Mouse (Mus musculus) thymus, postnatal 4 days (tissue): ENCODE measurements around the gene Ralgps2.
A peak's percentile ranks its signal among the peaks of the same experiment; 100 is the strongest.

Source experiments
- DNase-seq: peaks from one replicate; pipeline ENCODE4 v3.0.0; 2021

Ralgps2 gene

GRCm38 (mm10) chr1:156954216-156954615 is 14.8 kb upstream of the Ralgps2 start:
- no peak for DNase-seq

GRCm38 (mm10) chr1:156950354-156950753 is 10.9 kb upstream of the Ralgps2 start:
- no peak for DNase-seq

GRCm38 (mm10) chr1:156940584-156940983 is 1.2 kb upstream of the Ralgps2 start:
- DNase-seq: no peak

GRCm38 (mm10) chr1:156940142-156940522 is 706 bp upstream of the Ralgps2 start:
- DNase-seq: no peak

- DNase-seq: peak; percentile 93
Measured at GRCm38 (mm10) chr1:156938705-156939242, 652 bp downstream of the Ralgps2 start.

- no peak for DNase-seq
Measured at GRCm38 (mm10) chr1:156937436-156937835, 2.0 kb downstream of the Ralgps2 start.

- peak; percentile 68 for DNase-seq
Measured at GRCm38 (mm10) chr1:156933712-156934111, 5.7 kb downstream of the Ralgps2 start.

- no peak for DNase-seq
Measured at GRCm38 (mm10) chr1:156932036-156932774, 7.2 kb downstream of the Ralgps2 start.

- peak; percentile 60 for DNase-seq
Measured at GRCm38 (mm10) chr1:156931106-156931870, 8.1 kb downstream of the Ralgps2 start.

GRCm38 (mm10) chr1:156930263-156930662 is 9.2 kb downstream of the Ralgps2 start:
- DNase-seq: no peak

GRCm38 (mm10) chr1:156928255-156928654 is 11.2 kb downstream of the Ralgps2 start:
- DNase-seq: no peak

GRCm38 (mm10) chr1:156923511-156923910 is 15.9 kb downstream of the Ralgps2 start:
- no peak for DNase-seq

- DNase-seq: no peak
Measured at GRCm38 (mm10) chr1:156922921-156923320, 16.5 kb downstream of the Ralgps2 start.

GRCm38 (mm10) chr1:156921290-156921994 is 18.0 kb downstream of the Ralgps2 start:
- DNase-seq: peak; percentile 58

- DNase-seq: no peak
Measured at GRCm38 (mm10) chr1:156917460-156917859, 22.0 kb downstream of the Ralgps2 start.

- DNase-seq: no peak
Measured at GRCm38 (mm10) chr1:156916361-156916760, 23.1 kb downstream of the Ralgps2 start.

GRCm38 (mm10) chr1:156914942-156915341 is 24.5 kb downstream of the Ralgps2 start:
- no peak for DNase-seq

- DNase-seq: peak; percentile 42
Measured at GRCm38 (mm10) chr1:156913190-156913589, 26.2 kb downstream of the Ralgps2 start.

- DNase-seq: no peak
Measured at GRCm38 (mm10) chr1:156910948-156911347, 28.5 kb downstream of the Ralgps2 start.

- no peak for DNase-seq
Measured at GRCm38 (mm10) chr1:156909866-156910265, 29.6 kb downstream of the Ralgps2 start.

GRCm38 (mm10) chr1:156909265-156909664 is 30.2 kb downstream of the Ralgps2 start:
- DNase-seq: no peak

- no peak for DNase-seq
Measured at GRCm38 (mm10) chr1:156905660-156906059, 33.8 kb downstream of the Ralgps2 start.

GRCm38 (mm10) chr1:156903899-156904298 is 35.5 kb downstream of the Ralgps2 start:
- no peak for DNase-seq
